ENCODE assay signal across 18 mouse cellular contexts in genomic region chr3:130159906-130160305, GRCm38 (mm10).
"Had no signal": no experiment of that assay in that cellular context is flagged by ENCODE, and none has a peak within 500 bp of the region (broad histone marks: within the 10 kb centered on the region; RNA-seq: fewer than 3 reads in every experiment).

No protein-coding gene starts in this region.

- H3K36me3 ChIP-seq: limb, embryonic 15.5 days; liver, embryonic 12.5 days; midbrain, embryonic 10.5 days; midbrain, embryonic 15.5 days; neural tube, embryonic 13.5 days; stomach, embryonic 15.5 days had no signal

- H3K9ac ChIP-seq: limb, embryonic 15.5 days; liver, embryonic 12.5 days; lung, embryonic 14.5 days; midbrain, embryonic 15.5 days; neural tube, embryonic 13.5 days; stomach, embryonic 15.5 days had no signal

- DNase-seq: kidney, adult 9 months; kidney, postnatal 36 days; layer of hippocampus, adult 9-11 months; left cerebral cortex, postnatal 4 days; lung, embryonic 14.5 days; lung, postnatal 10 days; lung, postnatal 4 days; retina, postnatal 1 day; right cerebral cortex, postnatal 4 days; spleen, adult 18-20 months; thymus, postnatal 4 days had no signal

- H3K4me1 ChIP-seq: liver, embryonic 12.5 days; midbrain, embryonic 10.5 days; midbrain, embryonic 15.5 days; neural tube, embryonic 13.5 days; stomach, embryonic 15.5 days had no signal

- H3K4me2 ChIP-seq: limb, embryonic 15.5 days; liver, embryonic 12.5 days; lung, embryonic 14.5 days; midbrain, embryonic 15.5 days; neural tube, embryonic 13.5 days; stomach, embryonic 15.5 days had no signal

- H3K27me3 ChIP-seq: limb, embryonic 15.5 days; liver, embryonic 12.5 days; midbrain, embryonic 15.5 days; neural tube, embryonic 13.5 days; stomach, embryonic 15.5 days had no signal

- H3K27ac ChIP-seq: kidney, postnatal 0 days; limb, embryonic 15.5 days; liver, embryonic 12.5 days; midbrain, embryonic 10.5 days; midbrain, embryonic 15.5 days; neural tube, embryonic 13.5 days; stomach, embryonic 15.5 days had no signal

- H3K9me3 ChIP-seq: limb, embryonic 15.5 days; liver, embryonic 12.5 days; midbrain, embryonic 10.5 days; midbrain, embryonic 15.5 days; neural tube, embryonic 13.5 days; stomach, embryonic 15.5 days had no signal

- ATAC-seq: liver, embryonic 12.5 days; midbrain, embryonic 15.5 days had no signal

- H3K4me3 ChIP-seq: limb, embryonic 15.5 days; liver, embryonic 12.5 days; midbrain, embryonic 10.5 days; midbrain, embryonic 15.5 days; neural tube, embryonic 13.5 days; stomach, embryonic 15.5 days had no signal
